Mouse (Mus musculus) adrenal gland (tissue): ENCODE measurements around the gene Smtnl2.

Experiments used
- intact Hi-C: fragments of 180-260 bp; cut with DNase I; formaldehyde crosslinking; loops from one replicate; pipeline ENCODE4 v1.15.1; 2025

Gene Smtnl2

DNA sequence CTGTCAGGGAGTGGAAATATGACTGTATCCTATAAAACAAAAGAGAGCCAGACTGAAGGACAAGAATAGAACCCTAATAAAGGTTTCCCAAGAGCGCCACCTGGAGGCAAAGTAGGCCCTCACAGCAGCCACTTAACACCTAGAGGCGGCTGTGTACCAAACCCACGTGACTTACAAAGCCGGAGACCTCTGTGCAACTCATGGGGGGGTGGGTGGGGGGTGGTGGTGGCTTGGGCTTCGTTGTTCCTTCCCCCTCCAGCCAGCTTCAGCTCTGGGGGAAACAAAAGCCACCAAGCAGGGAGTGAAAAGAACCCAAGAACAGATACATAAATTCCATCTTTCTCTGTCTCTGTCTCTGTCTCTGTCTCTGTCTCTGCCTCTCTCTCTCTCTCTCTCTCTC is 17.2 kb upstream of the Smtnl2 start:
- intact Hi-C loops = loop anchor here (2.0 kb wide), 3 partner anchors 74 to 204 kb away; no protein-coding TSS in a partner anchor

- intact Hi-C loops = no loop called here
Measured at GRCm38 (mm10) chr11:72426884-72427283, 15.4 kb upstream of the Smtnl2 start.

DNA sequence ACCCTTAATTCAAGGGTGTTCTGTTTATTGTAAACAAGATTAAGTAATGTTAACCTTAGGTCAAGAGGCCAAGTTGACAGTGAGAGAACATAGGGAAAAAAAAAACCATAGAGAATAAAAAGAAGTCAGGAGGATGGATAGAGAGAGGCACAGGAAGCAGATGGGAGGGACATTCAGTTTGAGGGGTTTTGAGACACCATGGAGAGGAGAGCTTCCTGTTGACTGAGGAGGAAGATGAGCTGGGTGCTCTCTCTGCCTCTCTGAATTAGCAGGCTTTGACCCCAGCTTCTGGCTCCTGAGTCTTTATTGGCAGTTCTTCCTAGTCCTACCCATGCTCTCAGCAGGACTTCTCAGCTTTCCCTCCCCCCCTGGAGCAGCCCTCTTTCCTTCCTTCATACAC is 13.7 kb upstream of the Smtnl2 start:
- intact Hi-C loops = no loop called here

GRCm38 (mm10) chr11:72423686-72424085 is 12.2 kb upstream of the Smtnl2 start:
- intact Hi-C loops = no loop called here

DNA sequence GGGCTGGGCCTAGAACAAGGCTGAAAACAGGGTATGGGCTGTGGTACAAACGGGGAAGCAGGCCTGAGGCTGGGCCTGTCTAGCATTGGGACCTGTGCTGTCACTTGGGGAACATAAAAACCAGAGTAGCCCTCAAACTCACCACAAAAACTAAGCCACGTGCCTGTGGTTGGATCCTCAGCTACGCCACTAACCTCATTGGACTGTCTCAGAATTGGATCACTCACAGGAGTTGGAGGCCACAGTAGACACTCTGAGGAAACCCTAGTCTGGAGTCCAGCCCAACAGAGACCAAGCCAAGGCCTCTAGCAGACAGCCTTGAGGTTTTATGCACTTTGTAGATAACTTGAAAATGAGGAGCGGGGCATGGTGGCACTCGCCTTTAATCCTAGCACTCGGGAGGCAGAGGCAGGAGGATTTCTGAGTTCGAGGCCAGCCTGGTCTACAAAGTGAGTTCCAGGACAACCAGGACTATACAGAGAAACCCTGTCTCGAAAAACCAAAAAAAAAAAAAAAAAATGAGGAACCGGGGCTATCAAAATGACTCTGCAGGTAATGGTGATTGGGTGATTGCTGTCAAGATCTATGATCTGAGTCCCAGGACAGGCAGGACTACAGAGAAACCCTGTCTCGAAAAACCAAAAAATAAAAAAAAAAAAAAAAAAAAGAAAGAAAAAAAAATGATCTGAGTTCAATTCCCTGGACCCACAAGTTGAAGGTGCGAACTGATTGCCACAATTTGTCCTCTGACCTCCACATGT is 10.2 kb upstream of the Smtnl2 start:
- intact Hi-C loops = no loop called here

DNA sequence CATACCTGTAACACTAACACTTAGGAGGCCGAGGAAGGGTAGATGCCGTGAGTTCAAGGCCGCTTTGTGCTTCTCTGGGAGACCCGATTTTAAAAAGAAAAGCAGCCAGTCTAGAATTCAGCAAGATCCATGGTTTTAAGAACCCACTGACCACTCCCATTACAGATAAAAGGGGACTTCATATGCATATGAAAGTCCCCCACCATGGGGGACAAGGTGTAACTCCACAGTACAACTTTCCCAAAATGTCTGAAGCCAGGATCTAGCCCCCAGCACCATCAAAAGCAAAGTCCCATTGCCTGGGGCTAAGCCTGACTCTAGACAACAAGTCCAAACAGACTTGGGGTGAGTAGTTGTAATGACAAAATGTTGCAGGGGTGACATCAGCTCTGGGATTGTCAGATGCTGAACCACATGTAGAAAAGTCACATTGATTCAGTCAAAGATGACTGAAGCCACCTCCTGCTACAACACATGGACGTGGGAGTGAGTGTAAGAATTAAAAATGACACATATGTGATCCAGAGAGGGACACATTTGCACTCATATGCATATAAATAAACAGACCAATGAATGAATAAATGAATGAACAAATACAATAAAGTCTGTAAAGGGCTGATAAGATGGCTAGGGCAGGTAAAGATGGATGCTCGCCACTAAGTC is 9.1 kb upstream of the Smtnl2 start:
- intact Hi-C loops = no loop called here

- intact Hi-C loops = no loop called here
Measured at GRCm38 (mm10) chr11:72419006-72419405, 7.5 kb upstream of the Smtnl2 start.

- intact Hi-C loops = no loop called here
Measured at GRCm38 (mm10) chr11:72418227-72418626, 6.7 kb upstream of the Smtnl2 start.

GRCm38 (mm10) chr11:72417376-72417775 is 5.9 kb upstream of the Smtnl2 start:
- intact Hi-C loops = no loop called here

- intact Hi-C loops = no loop called here
Measured at GRCm38 (mm10) chr11:72416666-72417065, 5.2 kb upstream of the Smtnl2 start.

GRCm38 (mm10) chr11:72415155-72415554 is 3.6 kb upstream of the Smtnl2 start:
- intact Hi-C loops = no loop called here

DNA sequence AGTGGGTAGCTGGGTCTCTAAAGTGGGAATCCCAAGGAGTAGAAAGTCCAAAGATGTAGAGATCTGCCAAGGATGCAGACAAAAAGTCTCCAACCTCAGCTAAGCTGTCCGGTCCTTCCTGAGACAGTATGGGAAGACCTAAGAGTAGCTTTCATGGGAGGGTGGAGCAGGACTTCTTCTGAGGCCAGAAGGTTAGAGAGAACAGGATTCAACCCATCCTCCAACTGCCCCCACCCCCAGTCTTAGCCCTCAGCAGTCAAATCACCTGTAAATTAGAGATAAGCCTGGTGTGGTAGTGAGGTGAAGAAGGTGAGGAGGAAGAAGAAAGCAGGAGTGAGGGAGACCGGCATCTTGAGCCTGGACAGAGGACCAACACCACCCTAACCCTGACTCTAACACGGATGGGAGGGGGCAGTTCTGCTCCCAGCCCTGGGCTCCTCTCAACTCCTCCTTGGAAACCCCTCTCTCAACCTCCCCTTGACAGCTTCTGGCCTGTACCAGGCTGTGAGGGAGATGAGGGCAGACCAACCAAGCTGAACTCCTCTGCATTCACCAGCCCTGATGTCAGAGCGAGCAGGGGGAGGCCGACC is 2.2 kb upstream of the Smtnl2 start:
- intact Hi-C loops = no loop called here

DNA sequence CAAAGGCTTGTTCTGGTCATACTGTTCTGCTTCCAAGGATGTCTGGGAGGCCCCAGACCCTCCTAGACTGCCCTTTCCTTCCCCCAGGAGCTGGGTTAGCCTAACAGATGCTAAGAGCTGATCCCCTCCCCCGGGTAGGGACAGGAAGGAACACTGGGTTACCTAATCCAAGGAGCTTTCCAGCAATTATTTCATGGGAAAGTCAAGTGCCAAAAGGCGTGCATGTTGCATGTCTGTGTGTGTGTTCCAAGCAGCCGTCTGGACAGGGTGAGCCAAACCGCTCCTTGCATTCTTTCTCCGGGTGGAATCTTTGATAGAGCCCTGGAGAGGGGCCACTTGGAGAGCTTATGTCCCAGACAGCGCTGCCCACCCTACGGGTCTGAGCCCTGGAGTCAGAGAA is 1.5 kb upstream of the Smtnl2 start:
- intact Hi-C loops = no loop called here

DNA sequence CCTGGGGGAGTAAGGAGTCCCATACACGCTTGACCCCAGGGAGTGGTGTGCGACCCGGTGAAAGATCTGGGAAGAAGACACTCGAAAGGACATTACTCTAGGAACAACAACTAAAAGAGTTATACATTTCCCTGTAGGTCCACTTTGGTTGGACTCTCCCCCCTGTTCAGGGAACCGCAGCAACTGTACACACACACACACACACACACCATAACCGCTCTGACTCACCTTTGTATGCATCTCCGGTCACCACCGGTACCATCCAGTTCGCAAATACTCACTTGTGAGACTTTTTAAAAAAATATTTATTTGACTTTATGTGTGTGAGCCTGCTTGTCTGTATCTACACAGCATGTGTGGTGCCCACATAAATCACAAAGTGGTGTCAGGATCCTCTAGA is 432 bp upstream of the Smtnl2 start:
- intact Hi-C loops = no loop called here

DNA sequence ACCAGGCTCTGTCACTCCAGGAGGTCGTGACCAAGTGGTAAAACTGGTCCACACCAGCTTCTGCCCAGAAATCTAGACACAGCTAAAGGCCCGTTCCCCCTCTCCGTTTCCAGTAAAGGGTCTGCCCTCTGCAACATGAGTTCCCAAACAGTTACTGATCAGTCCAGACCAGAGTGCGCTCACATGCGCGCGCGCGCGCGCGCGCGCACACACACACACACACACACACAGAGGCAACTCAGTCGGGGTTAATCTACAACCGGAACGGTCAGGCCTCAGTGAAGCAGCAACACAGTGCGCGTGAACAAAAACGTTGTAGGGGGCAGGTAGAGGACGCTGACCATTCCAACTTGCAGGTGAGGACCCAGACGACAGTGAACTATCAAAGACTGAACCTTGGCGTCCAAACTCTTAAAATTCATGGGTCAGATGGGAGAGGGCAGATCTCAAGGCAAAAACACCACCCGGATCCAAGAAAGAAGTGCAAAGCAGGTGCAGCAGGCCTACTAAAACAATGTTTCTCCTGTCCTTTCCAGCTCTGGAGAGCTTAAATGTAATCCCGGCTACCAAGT is 906 bp downstream of the Smtnl2 start:
- intact Hi-C loops = no loop called here

- intact Hi-C loops = no loop called here
Measured at GRCm38 (mm10) chr11:72409649-72410385, 1.7 kb downstream of the Smtnl2 start.

- intact Hi-C loops = no loop called here
Measured at GRCm38 (mm10) chr11:72408451-72409170, 2.9 kb downstream of the Smtnl2 start.

DNA sequence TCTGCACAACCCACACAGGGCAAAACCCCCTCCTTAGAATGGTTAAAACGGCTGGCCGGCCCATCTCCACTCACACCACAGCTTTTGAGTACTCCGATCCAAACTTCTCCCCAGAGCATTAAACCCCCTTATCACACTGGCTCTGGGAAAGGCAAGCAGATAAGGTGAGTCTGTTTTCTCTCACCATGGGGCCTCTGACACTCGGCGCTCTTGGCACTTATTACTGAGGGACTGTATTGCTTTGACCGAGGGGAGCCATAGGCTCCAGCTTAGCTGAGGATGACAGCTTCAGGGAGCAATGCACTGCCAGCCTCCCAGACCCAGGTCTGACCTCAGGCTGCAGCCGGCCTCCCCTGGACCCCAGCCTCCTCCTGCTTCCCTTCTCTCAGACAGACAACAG is 3.9 kb downstream of the Smtnl2 start:
- intact Hi-C loops = no loop called here

GRCm38 (mm10) chr11:72407081-72407480 is 4.4 kb downstream of the Smtnl2 start:
- intact Hi-C loops = no loop called here

GRCm38 (mm10) chr11:72406079-72406675 is 5.3 kb downstream of the Smtnl2 start:
- intact Hi-C loops = no loop called here
